Mouse (Mus musculus): ENCODE results near the gene Naa80.

Naa80 gene

GRCm38 (mm10) chr9:107575579-107576356 is 2.9 kb upstream of the Naa80 start:
- DNase-seq = no peak

GRCm38 (mm10) chr9:107576357-107577107 is 2.2 kb upstream of the Naa80 start, which contains the start of gene Hyal1:
TSS of gene Hyal1 (plus strand) at chr9:107576927.
- no peak for DNase-seq

- DNase-seq = no peak
Measured at GRCm38 (mm10) chr9:107577871-107578270, 816 bp upstream of the Naa80 start.

- no peak for DNase-seq
Measured at GRCm38 (mm10) chr9:107579023-107579900, 575 bp downstream of the Naa80 start.

GRCm38 (mm10) chr9:107580501-107581317 is 2.0 kb downstream of the Naa80 start, which contains the start of gene Hyal3:
TSS of gene Hyal3 (plus strand) at chr9:107580818.
- peak; percentile 81 for DNase-seq

- no peak for DNase-seq
Measured at GRCm38 (mm10) chr9:107581584-107581983, 2.9 kb downstream of the Naa80 start.

- DNase-seq = no peak
Measured at GRCm38 (mm10) chr9:107582509-107583062, 3.9 kb downstream of the Naa80 start.

GRCm38 (mm10) chr9:107583174-107583573 is 4.5 kb downstream of the Naa80 start:
- DNase-seq = no peak

- DNase-seq = no peak
Measured at GRCm38 (mm10) chr9:107586504-107586903, 7.8 kb downstream of the Naa80 start.

GRCm38 (mm10) chr9:107586974-107587832 is 8.5 kb downstream of the Naa80 start, which contains the start of gene Ifrd2:
TSS of gene Ifrd2 (plus strand) at chr9:107587642.
- DNase-seq = peak; percentile 96

GRCm38 (mm10) chr9:107587833-107588639 is 9.3 kb downstream of the Naa80 start:
- DNase-seq = peak; percentile 61

GRCm38 (mm10) chr9:107590058-107590772 is 11.5 kb downstream of the Naa80 start:
- no peak for DNase-seq

GRCm38 (mm10) chr9:107590773-107591060 is 12.0 kb downstream of the Naa80 start:
- no peak for DNase-seq

GRCm38 (mm10) chr9:107593101-107593976 is 14.7 kb downstream of the Naa80 start:
- peak; percentile 82 for DNase-seq

GRCm38 (mm10) chr9:107594281-107595062 is 15.8 kb downstream of the Naa80 start:
- no peak for DNase-seq

GRCm38 (mm10) chr9:107596619-107597569 is 18.2 kb downstream of the Naa80 start:
- no peak for DNase-seq

All from cerebellum, adult 11 months (tissue).